Mouse (Mus musculus): ENCODE measurements around the gene Dpyd. TPM values are rescaled to one million over a fixed set of nuclear protein-coding genes. Genes with fewer than 3 reads are reported as not detected.

The Dpyd gene
- polyA plus RNA-seq, 1 experiment from 2014 or later, result 6.7 TPM

GRCm38 (mm10) chr3:119280671-119281070, 718.7 kb downstream of the Dpyd start:
- 95% methylated on average over 2 of the region's 2 CpGs for WGBS
- Histone ChIP-seq H3K4me3 (ENCODE audit: low read depth, low read length) (no peak overlapping the region), H3K9ac (ENCODE audit: low read length) (no peak overlapping the region), H3K9me3 (ENCODE audit: control insufficient read depth, low read length) (no peaks in the 10 kb centered on the region), H3K27me3 (ENCODE audit: control insufficient read depth, insufficient read depth, low read length) (no peaks in the 10 kb centered on the region), H3K4me2 (ENCODE audit: low read depth, low read length, severe bottlenecking) (no peak overlapping the region), H3K4me1 (replicated peaks; ENCODE audit: control insufficient read depth, insufficient read depth, low read length) (no peaks in the 10 kb centered on the region), H3K36me3 (ENCODE audit: control insufficient read depth, insufficient read depth, low read length) (no peaks in the 10 kb centered on the region), H3K27ac (ENCODE audit: low read depth, low read length) (no peak overlapping the region)
- DNase-seq (ENCODE audit: low spot score) (no peak), ATAC-seq (replicated peaks; ENCODE audit: low FRiP score) (no peak)

- Histone ChIP-seq H3K4me1 (replicated peaks; ENCODE audit: control insufficient read depth, insufficient read depth, low read length) (no peaks in the 10 kb centered on the region), H3K36me3 (ENCODE audit: control insufficient read depth, insufficient read depth, low read length) (no peaks in the 10 kb centered on the region), H3K9me3 (ENCODE audit: control insufficient read depth, low read length) (no peaks in the 10 kb centered on the region), H3K27ac (ENCODE audit: low read depth, low read length) (no peak overlapping the region), H3K27me3 (ENCODE audit: control insufficient read depth, insufficient read depth, low read length) (no peaks in the 10 kb centered on the region), H3K4me3 (ENCODE audit: low read depth, low read length) (no peak overlapping the region), H3K4me2 (ENCODE audit: low read depth, low read length, severe bottlenecking) (no peak overlapping the region), H3K9ac (ENCODE audit: low read length) (no peak overlapping the region)
- DNase-seq (ENCODE audit: low spot score) (no peak), ATAC-seq (replicated peaks; ENCODE audit: low FRiP score) (no peak)
- 85% methylated on average over 3 of the region's 3 CpGs for WGBS
Observed at GRCm38 (mm10) chr3:119314693-119315092, 752.8 kb downstream of the Dpyd start.

GRCm38 (mm10) chr3:119329063-119329462, 767.1 kb downstream of the Dpyd start:
- Histone ChIP-seq H3K36me3 (ENCODE audit: control insufficient read depth, insufficient read depth, low read length) (no peaks in the 10 kb centered on the region), H3K4me3 (ENCODE audit: low read depth, low read length) (no peak overlapping the region), H3K27me3 (ENCODE audit: control insufficient read depth, insufficient read depth, low read length) (no peaks in the 10 kb centered on the region), H3K9me3 (ENCODE audit: control insufficient read depth, low read length) (no peaks in the 10 kb centered on the region), H3K4me2 (ENCODE audit: low read depth, low read length, severe bottlenecking) (no peak overlapping the region), H3K9ac (ENCODE audit: low read length) (no peak overlapping the region), H3K27ac (ENCODE audit: low read depth, low read length) (no peak overlapping the region), H3K4me1 (replicated peaks; ENCODE audit: control insufficient read depth, insufficient read depth, low read length) (0 out of 2 replicates have a peak, but pooled peaks cover 2% of the 10 kb centered on the region)
- ATAC-seq (replicated peaks; ENCODE audit: low FRiP score) (no peak), DNase-seq (ENCODE audit: low spot score) (no peak)
- 81% methylated on average over 7 of the region's 7 CpGs for whole genome bisulfite sequencing

- Histone ChIP-seq H3K27me3 (ENCODE audit: control insufficient read depth, insufficient read depth, low read length) (no peaks in the 10 kb centered on the region), H3K4me1 (replicated peaks; ENCODE audit: control insufficient read depth, insufficient read depth, low read length) (0 out of 2 replicates have a peak, but pooled peaks cover 2% of the 10 kb centered on the region), H3K4me3 (ENCODE audit: low read depth, low read length) (no peak overlapping the region), H3K4me2 (ENCODE audit: low read depth, low read length, severe bottlenecking) (no peak overlapping the region), H3K9me3 (ENCODE audit: control insufficient read depth, low read length) (no peaks in the 10 kb centered on the region), H3K9ac (ENCODE audit: low read length) (no peak overlapping the region), H3K36me3 (ENCODE audit: control insufficient read depth, insufficient read depth, low read length) (no peaks in the 10 kb centered on the region), H3K27ac (ENCODE audit: low read depth, low read length) (no peak overlapping the region; the same call in 1 of the 2 replicates)
- DNase-seq (ENCODE audit: low spot score) (no peak), ATAC-seq (replicated peaks; ENCODE audit: low FRiP score) (peak; percentile 74)
- 22% methylated on average over 7 of the region's 7 CpGs for WGBS
Observed at GRCm38 (mm10) chr3:119333335-119334305, 771.7 kb downstream of the Dpyd start.

- Histone ChIP-seq H3K4me1 (replicated peaks; ENCODE audit: control insufficient read depth, insufficient read depth, low read length) (no peaks in the 10 kb centered on the region), H3K27ac (ENCODE audit: low read depth, low read length) (peak overlapping the region; percentile 47; the same call in 1 of the 2 replicates), H3K9me3 (ENCODE audit: control insufficient read depth, low read length) (no peaks in the 10 kb centered on the region), H3K9ac (ENCODE audit: low read length) (no peak overlapping the region), H3K4me2 (ENCODE audit: low read depth, low read length, severe bottlenecking) (no peak overlapping the region), H3K36me3 (ENCODE audit: control insufficient read depth, insufficient read depth, low read length) (no peaks in the 10 kb centered on the region), H3K4me3 (ENCODE audit: low read depth, low read length) (no peak overlapping the region), H3K27me3 (ENCODE audit: control insufficient read depth, insufficient read depth, low read length) (no peaks in the 10 kb centered on the region)
- WGBS, result 28% methylated on average over 13 of the region's 13 CpGs
- peak; percentile 94 for ATAC-seq (replicated peaks; ENCODE audit: low FRiP score)
- peak; percentile 64 for DNase-seq (ENCODE audit: low spot score)
Observed at GRCm38 (mm10) chr3:119361555-119362385, 799.8 kb downstream of the Dpyd start.

GRCm38 (mm10) chr3:119362392-119362791, 800.5 kb downstream of the Dpyd start:
- no peak overlapping the region for H3K4me3 ChIP-seq (ENCODE audit: low read depth, low read length)
- ATAC-seq (replicated peaks; ENCODE audit: low FRiP score), result peak; percentile 53
- no peak overlapping the region for H3K27ac ChIP-seq (ENCODE audit: low read depth, low read length)
- no peak for DNase-seq (ENCODE audit: low spot score)
- no peaks in the 10 kb centered on the region for H3K27me3 ChIP-seq (ENCODE audit: control insufficient read depth, insufficient read depth, low read length)
- WGBS, result 57% methylated on average over 3 of the region's 3 CpGs
- no peaks in the 10 kb centered on the region for H3K36me3 ChIP-seq (ENCODE audit: control insufficient read depth, insufficient read depth, low read length)
- H3K9me3 ChIP-seq (ENCODE audit: control insufficient read depth, low read length), result no peaks in the 10 kb centered on the region
- H3K9ac ChIP-seq (ENCODE audit: low read length), result no peak overlapping the region
- no peaks in the 10 kb centered on the region for H3K4me1 ChIP-seq (replicated peaks; ENCODE audit: control insufficient read depth, insufficient read depth, low read length)
- no peak overlapping the region for H3K4me2 ChIP-seq (ENCODE audit: low read depth, low read length, severe bottlenecking)

- Histone ChIP-seq H3K27me3 (ENCODE audit: control insufficient read depth, insufficient read depth, low read length) (no peaks in the 10 kb centered on the region), H3K9me3 (ENCODE audit: control insufficient read depth, low read length) (no peaks in the 10 kb centered on the region), H3K4me2 (ENCODE audit: low read depth, low read length, severe bottlenecking) (no peak overlapping the region), H3K4me1 (replicated peaks; ENCODE audit: control insufficient read depth, insufficient read depth, low read length) (no peaks in the 10 kb centered on the region), H3K36me3 (ENCODE audit: control insufficient read depth, insufficient read depth, low read length) (no peaks in the 10 kb centered on the region), H3K9ac (ENCODE audit: low read length) (no peak overlapping the region), H3K4me3 (ENCODE audit: low read depth, low read length) (no peak overlapping the region), H3K27ac (ENCODE audit: low read depth, low read length) (no peak overlapping the region)
- DNase-seq (ENCODE audit: low spot score) (no peak), ATAC-seq (replicated peaks; ENCODE audit: low FRiP score) (0 out of 2 replicates have a peak, but pooled peaks have one; percentile 51)
- 71% methylated on average over 2 of the region's 2 CpGs for WGBS
Observed at GRCm38 (mm10) chr3:119368931-119369330, 807.0 kb downstream of the Dpyd start.

GRCm38 (mm10) chr3:119381119-119381518, 819.2 kb downstream of the Dpyd start:
- DNase-seq (ENCODE audit: low spot score) (no peak), ATAC-seq (replicated peaks; ENCODE audit: low FRiP score) (no peak)
- H3K4me1 ChIP-seq (replicated peaks; ENCODE audit: control insufficient read depth, insufficient read depth, low read length), result no peaks in the 10 kb centered on the region
- no peak overlapping the region for H3K4me3 ChIP-seq (ENCODE audit: low read depth, low read length)
- H3K36me3 ChIP-seq (ENCODE audit: control insufficient read depth, insufficient read depth, low read length), result no peaks in the 10 kb centered on the region
- H3K27ac ChIP-seq (ENCODE audit: low read depth, low read length), result no peak overlapping the region
- no peaks in the 10 kb centered on the region for H3K9me3 ChIP-seq (ENCODE audit: control insufficient read depth, low read length)
- 84% methylated on average over 1 of the region's 1 CpGs for WGBS
- no peak overlapping the region for H3K9ac ChIP-seq (ENCODE audit: low read length)
- no peaks in the 10 kb centered on the region for H3K27me3 ChIP-seq (ENCODE audit: control insufficient read depth, insufficient read depth, low read length)
- H3K4me2 ChIP-seq (ENCODE audit: low read depth, low read length, severe bottlenecking), result no peak overlapping the region

All from forebrain, embryonic 11.5 days (tissue).